Mouse (Mus musculus) midbrain, embryonic 12.5 days (tissue): Measurements from ENCODE around the gene Nphp1. TPM values are rescaled to one million over a fixed set of nuclear protein-coding genes. Genes with fewer than 3 reads are reported as not detected.

Experiments used
- ATAC-seq: fragments of 200-750 bp; cut with Nextera tagmentation; 2 replicates; pipeline ENCODE4 v1.8.0; 2017; ENCODE audit warnings: low read depth, moderate TSS enrichment, moderate library complexity; ENCODE audit not compliant: low FRiP score
- H3K27ac ChIP-seq: fragments of 300-500 bp; sonication (generic); replicated peaks from 2 replicates; pipeline ENCODE4 v1.5.1; 2016; ENCODE audit warnings: mild to moderate bottlenecking
- H3K27me3 ChIP-seq: fragments of 300-500 bp; sonication (generic); 2 replicates; pipeline ENCODE4 v1.6.1; 2016; ENCODE audit warnings: mild to moderate bottlenecking
- H3K36me3 ChIP-seq: fragments of 300-500 bp; sonication (generic); 2 replicates; pipeline ENCODE4 v1.6.1; 2016
- H3K4me1 ChIP-seq: fragments of 300-500 bp; sonication (generic); 2 replicates; pipeline ENCODE4 v1.6.1; 2016
- H3K4me2 ChIP-seq: fragments of 300-500 bp; sonication (generic); replicated peaks from 2 replicates; pipeline ENCODE4 v1.6.1; 2016; ENCODE audit warnings: mild to moderate bottlenecking, moderate library complexity
- H3K4me3 ChIP-seq: fragments of 300-500 bp; sonication (generic); 2 replicates; pipeline ENCODE4 v1.5.1; 2016; ENCODE audit warnings: mild to moderate bottlenecking
- H3K9ac ChIP-seq: fragments of 300-500 bp; sonication (generic); replicated peaks from 2 replicates; pipeline ENCODE4 v1.6.1; 2016; ENCODE audit warnings: mild to moderate bottlenecking, moderate library complexity
- H3K9me3 ChIP-seq: fragments of 300-500 bp; sonication (generic); 2 replicates; pipeline ENCODE4 v1.6.1; 2016; ENCODE audit warnings: mild to moderate bottlenecking
- WGBS: fragments of 180-500 bp; shearing (Covaris S2); methylation state at CpG from one replicate; pipeline ENCODE4 v1.1.7; 2016; 5-methylcytosine and 5-hydroxymethylcytosine counted together
- polyA plus RNA-seq: library from polyadenylated mRNA; unstranded; fragments of >200 nt; fragmentation: Nextera tagmentation; extraction: Ambion mirVana; gene quantifications from 2 replicates; pipeline ENCODE4 v1.2.1, GENCODE M21; 2016

Nphp1 gene
- polyA plus RNA-seq, 1 experiment from 2014 or later, result 31.7 TPM

GRCm38 (mm10) chr2:127740756-127741519 is 47.8 kb downstream of the Nphp1 start:
- Histone ChIP-seq H3K4me1 (no peaks in the 10 kb centered on the region), H3K27me3 (no peaks in the 10 kb centered on the region), H3K4me3 (no peak overlapping the region), H3K4me2 (no peak overlapping the region), H3K9ac (no peak overlapping the region), H3K9me3 (no peaks in the 10 kb centered on the region), H3K27ac (no peak overlapping the region), H3K36me3 (peaks cover 23% of the 10 kb centered on the region)
- ATAC-seq, result no peak
- WGBS, result 82% methylated on average over 9 of the region's 9 CpGs

GRCm38 (mm10) chr2:127737885-127738284 is 50.8 kb downstream of the Nphp1 start:
- H3K9me3 ChIP-seq, result no peaks in the 10 kb centered on the region
- H3K4me2 ChIP-seq, result no peak overlapping the region
- no peaks in the 10 kb centered on the region for H3K27me3 ChIP-seq
- ATAC-seq, result no peak
- no peaks in the 10 kb centered on the region for H3K4me1 ChIP-seq
- H3K9ac ChIP-seq, result no peak overlapping the region
- H3K4me3 ChIP-seq, result no peak overlapping the region
- no peak overlapping the region for H3K27ac ChIP-seq
- H3K36me3 ChIP-seq, result peaks cover 11% of the 10 kb centered on the region; the same call in 1 of the 2 replicates
- 74% methylated on average over 3 of the region's 3 CpGs for WGBS

- Histone ChIP-seq H3K4me2 (no peak overlapping the region), H3K27ac (no peak overlapping the region), H3K36me3 (peaks cover 3% of the 10 kb centered on the region; the same call in 1 of the 2 replicates), H3K9me3 (no peaks in the 10 kb centered on the region), H3K9ac (no peak overlapping the region), H3K4me1 (no peaks in the 10 kb centered on the region), H3K4me3 (no peak overlapping the region), H3K27me3 (no peaks in the 10 kb centered on the region)
- ATAC-seq, result no peak
- 87% methylated on average over 6 of the region's 6 CpGs for WGBS
Observed at GRCm38 (mm10) chr2:127736631-127737209, 52.0 kb downstream of the Nphp1 start.

- H3K4me1 ChIP-seq, result no peaks in the 10 kb centered on the region
- H3K9ac ChIP-seq, result no peak overlapping the region
- H3K27ac ChIP-seq, result no peak overlapping the region
- ATAC-seq, result no peak
- no peak overlapping the region for H3K4me2 ChIP-seq
- H3K9me3 ChIP-seq, result no peaks in the 10 kb centered on the region
- no peak overlapping the region for H3K4me3 ChIP-seq
- H3K36me3 ChIP-seq, result no peaks in the 10 kb centered on the region
- 83% methylated on average over 9 of the region's 9 CpGs for WGBS
- H3K27me3 ChIP-seq, result peaks cover 4% of the 10 kb centered on the region
Observed at GRCm38 (mm10) chr2:127735512-127736145, 53.1 kb downstream of the Nphp1 start.

- Histone ChIP-seq H3K4me1 (peaks cover 3% of the 10 kb centered on the region), H3K4me2 (no peak overlapping the region), H3K27me3 (peaks cover 11% of the 10 kb centered on the region), H3K4me3 (no peak overlapping the region), H3K9ac (no peak overlapping the region), H3K36me3 (no peaks in the 10 kb centered on the region), H3K9me3 (no peaks in the 10 kb centered on the region), H3K27ac (no peak overlapping the region)
- no peak for ATAC-seq
- 87% methylated on average over 5 of the region's 5 CpGs for WGBS
Observed at GRCm38 (mm10) chr2:127734889-127735288, 53.8 kb downstream of the Nphp1 start.

- peaks cover 26% of the 10 kb centered on the region for H3K27me3 ChIP-seq
- H3K9me3 ChIP-seq, result no peaks in the 10 kb centered on the region
- no peak overlapping the region for H3K9ac ChIP-seq
- H3K27ac ChIP-seq, result no peak overlapping the region
- H3K4me1 ChIP-seq, result peaks cover 9% of the 10 kb centered on the region
- H3K4me3 ChIP-seq, result no peak overlapping the region
- 47% methylated on average over 7 of the region's 7 CpGs for WGBS
- no peaks in the 10 kb centered on the region for H3K36me3 ChIP-seq
- no peak for ATAC-seq
- H3K4me2 ChIP-seq, result no peak overlapping the region
Observed at GRCm38 (mm10) chr2:127730301-127730997, 58.2 kb downstream of the Nphp1 start.

GRCm38 (mm10) chr2:127729671-127730070 is 59.0 kb downstream of the Nphp1 start, which contains the start of gene Mall:
Gene Mall, minus strand, starts transcription at chr2:127729932.
- Histone ChIP-seq H3K27ac (no peak within 1 kb of the TSS), H3K36me3 (no peaks in the 10 kb centered on the region), H3K9ac (peak within 1 kb of the TSS; percentile 20; the same call in 1 of the 2 replicates), H3K4me1 (peaks cover 9% of the 10 kb centered on the region), H3K27me3 (peaks cover 26% of the 10 kb centered on the region), H3K4me3 (peak within 1 kb of the TSS; percentile 14; the same call in 1 of the 2 replicates), H3K4me2 (peak within 1 kb of the TSS; percentile 40), H3K9me3 (no peaks in the 10 kb centered on the region)
- 3% methylated on average over 26 of the region's 26 CpGs for WGBS
- no peak for ATAC-seq

GRCm38 (mm10) chr2:127728661-127729450 is 59.8 kb downstream of the Nphp1 start:
- Histone ChIP-seq H3K4me3 (no peak overlapping the region), H3K4me2 (no peak overlapping the region), H3K27ac (no peak overlapping the region), H3K36me3 (no peaks in the 10 kb centered on the region), H3K27me3 (peaks cover 26% of the 10 kb centered on the region), H3K9me3 (no peaks in the 10 kb centered on the region), H3K9ac (no peak overlapping the region), H3K4me1 (peaks cover 9% of the 10 kb centered on the region)
- no peak for ATAC-seq
- 41% methylated on average over 15 of the region's 15 CpGs for WGBS

- peaks cover 26% of the 10 kb centered on the region for H3K27me3 ChIP-seq
- H3K36me3 ChIP-seq, result no peaks in the 10 kb centered on the region
- ATAC-seq, result no peak
- 78% methylated on average over 6 of the region's 6 CpGs for WGBS
- H3K9ac ChIP-seq, result no peak overlapping the region
- peaks cover 9% of the 10 kb centered on the region for H3K4me1 ChIP-seq
- H3K27ac ChIP-seq, result no peak overlapping the region
- no peak overlapping the region for H3K4me2 ChIP-seq
- no peak overlapping the region for H3K4me3 ChIP-seq
- H3K9me3 ChIP-seq, result no peaks in the 10 kb centered on the region
Observed at GRCm38 (mm10) chr2:127728146-127728545, 60.6 kb downstream of the Nphp1 start.

GRCm38 (mm10) chr2:127723193-127723592 is 65.5 kb downstream of the Nphp1 start:
- no peak for ATAC-seq
- no peaks in the 10 kb centered on the region for H3K9me3 ChIP-seq
- no peaks in the 10 kb centered on the region for H3K36me3 ChIP-seq
- no peaks in the 10 kb centered on the region for H3K27me3 ChIP-seq
- H3K4me3 ChIP-seq, result no peak overlapping the region
- H3K9ac ChIP-seq, result no peak overlapping the region
- H3K4me1 ChIP-seq, result no peaks in the 10 kb centered on the region
- no peak overlapping the region for H3K4me2 ChIP-seq
- no peak overlapping the region for H3K27ac ChIP-seq
- 80% methylated on average over 4 of the region's 4 CpGs for WGBS

- H3K9me3 ChIP-seq, result no peaks in the 10 kb centered on the region
- no peak overlapping the region for H3K4me2 ChIP-seq
- H3K9ac ChIP-seq, result no peak overlapping the region
- no peak overlapping the region for H3K27ac ChIP-seq
- ATAC-seq, result no peak
- WGBS, result 79% methylated on average over 7 of the region's 7 CpGs
- no peaks in the 10 kb centered on the region for H3K27me3 ChIP-seq
- H3K4me1 ChIP-seq, result no peaks in the 10 kb centered on the region
- no peak overlapping the region for H3K4me3 ChIP-seq
- H3K36me3 ChIP-seq, result no peaks in the 10 kb centered on the region
Observed at GRCm38 (mm10) chr2:127722176-127722892, 66.4 kb downstream of the Nphp1 start.
